Mouse (Mus musculus) intestine, postnatal 0 days (tissue): ENCODE measurements around the gene Gm17409. TPM values are rescaled to one million over a fixed set of nuclear protein-coding genes. Genes with fewer than 3 reads are reported as not detected.
A peak's percentile ranks its signal among the peaks of the same experiment; 100 is the strongest.

Source experiments
- ATAC-seq: fragments of 200-750 bp; cut with Nextera tagmentation; 2 replicates; pipeline ENCODE4 v1.8.0; 2017; ENCODE audit warnings: mild to moderate bottlenecking, moderate TSS enrichment, moderate library complexity
- H3K27ac ChIP-seq: fragments of 300-500 bp; sonication (generic); 2 replicates; pipeline ENCODE4 v1.5.1; 2014; ENCODE audit warnings: mild to moderate bottlenecking, low read depth, low read length, moderate library complexity
- H3K27me3 ChIP-seq: fragments of 300-500 bp; sonication (generic); replicated peaks from 2 replicates; pipeline ENCODE4 v1.6.1; 2014; ENCODE audit warnings: low read length, mixed read lengths; ENCODE audit not compliant: control insufficient read depth, insufficient read depth
- H3K36me3 ChIP-seq: fragments of 300-500 bp; sonication (generic); 2 replicates; pipeline ENCODE4 v1.6.1; 2014; ENCODE audit warnings: mild to moderate bottlenecking, moderate library complexity; ENCODE audit not compliant: control insufficient read depth, insufficient read depth
- H3K4me1 ChIP-seq: fragments of 300-500 bp; sonication (generic); replicated peaks from 2 replicates; pipeline ENCODE4 v1.6.1; 2014; ENCODE audit warnings: antibody characterized with exemption, low read length, mixed read lengths; ENCODE audit not compliant: control insufficient read depth, insufficient read depth
- H3K4me2 ChIP-seq: fragments of 300-500 bp; sonication (generic); replicated peaks from 2 replicates; pipeline ENCODE4 v1.6.1; 2014; ENCODE audit warnings: low read depth, mild to moderate bottlenecking, moderate library complexity
- H3K4me3 ChIP-seq: fragments of 300-500 bp; sonication (generic); 2 replicates; pipeline ENCODE4 v1.5.1; 2014; ENCODE audit warnings: low read depth, low read length
- H3K9ac ChIP-seq: fragments of 300-500 bp; sonication (generic); 2 replicates; pipeline ENCODE4 v1.6.1; 2014; ENCODE audit warnings: mild to moderate bottlenecking, low read depth, low read length
- H3K9me3 ChIP-seq: fragments of 300-500 bp; sonication (generic); 2 replicates; pipeline ENCODE4 v1.6.1; 2016; ENCODE audit warnings: mixed run types; ENCODE audit not compliant: control insufficient read depth
- CTCF ChIP-seq: sonication (generic); IDR thresholded peaks from 2 replicates; pipeline ENCODE4 v1.5.1; 2016; ENCODE audit warnings: low read depth, mild to moderate bottlenecking, control low read depth, antibody characterized with exemption, moderate library complexity
- WGBS: fragments of 180-500 bp; shearing (Covaris S2); extraction: QIAGEN DNeasy Blood & Tissue Kit; methylation state at CpG from one replicate; pipeline ENCODE4 v1.1.7; 2014; 5-methylcytosine and 5-hydroxymethylcytosine counted together
- polyA plus RNA-seq: library from polyadenylated mRNA; unstranded; fragments of >200 nt; fragmentation: Nextera tagmentation; extraction: Ambion mirVana; gene quantifications from 2 replicates; pipeline ENCODE4 v1.2.1, GENCODE M21; 2015

Gm17409 gene
- polyA plus RNA-seq, 1 experiment from 2014 or later: not detected

GRCm38 (mm10) chr2:58457488-58457865, 12.4 kb upstream of the Gm17409 start:
- Histone ChIP-seq H3K27me3 (no peaks in the 10 kb centered on the region), H3K4me2 (no peak overlapping the region), H3K9me3 (no peaks in the 10 kb centered on the region), H3K27ac (no peak overlapping the region), H3K4me3 (no peak overlapping the region), H3K36me3 (peaks cover 26% of the 10 kb centered on the region), H3K4me1 (no peaks in the 10 kb centered on the region), H3K9ac (no peak overlapping the region)
- whole genome bisulfite sequencing: 97% methylated on average over 5 of the region's 5 CpGs
- ATAC-seq: no peak
- peak; percentile 51 for TF ChIP-seq CTCF

DNA sequence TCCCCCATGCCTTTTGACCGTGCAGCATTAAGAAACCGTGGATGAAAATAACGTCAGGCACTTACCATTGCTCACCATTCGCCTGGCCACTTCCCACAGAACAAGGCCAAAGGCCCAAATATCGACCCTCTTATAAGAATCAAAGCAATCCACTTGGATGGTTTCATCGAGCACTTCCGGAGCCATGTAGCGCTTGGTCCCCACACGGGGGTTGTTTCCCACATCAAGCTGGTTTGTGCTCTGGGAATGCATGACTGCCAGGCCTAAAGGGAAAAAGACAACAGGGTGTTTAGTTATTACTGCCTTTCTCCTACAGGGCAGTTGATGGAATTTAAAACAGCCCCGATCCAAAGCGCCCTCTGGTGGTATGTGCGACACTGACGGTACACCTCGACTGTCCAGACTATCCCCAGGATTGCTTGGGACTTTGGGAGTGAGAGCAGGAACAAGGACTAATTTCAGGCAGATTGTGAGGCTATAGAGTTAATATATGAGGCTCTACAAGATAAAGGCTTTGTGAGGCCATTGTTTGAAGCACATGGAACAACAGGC, 11.0 kb upstream of the Gm17409 start:
- WGBS: 86% methylated on average over 14 of the region's 14 CpGs
- Histone ChIP-seq H3K27me3 (no peaks in the 10 kb centered on the region), H3K4me2 (no peak overlapping the region), H3K4me1 (no peaks in the 10 kb centered on the region), H3K9me3 (no peaks in the 10 kb centered on the region), H3K4me3 (no peak overlapping the region), H3K27ac (no peak overlapping the region), H3K9ac (no peak overlapping the region), H3K36me3 (peaks cover 23% of the 10 kb centered on the region)
- no peak for ATAC-seq
- peak; percentile 79 for TF ChIP-seq CTCF

DNA sequence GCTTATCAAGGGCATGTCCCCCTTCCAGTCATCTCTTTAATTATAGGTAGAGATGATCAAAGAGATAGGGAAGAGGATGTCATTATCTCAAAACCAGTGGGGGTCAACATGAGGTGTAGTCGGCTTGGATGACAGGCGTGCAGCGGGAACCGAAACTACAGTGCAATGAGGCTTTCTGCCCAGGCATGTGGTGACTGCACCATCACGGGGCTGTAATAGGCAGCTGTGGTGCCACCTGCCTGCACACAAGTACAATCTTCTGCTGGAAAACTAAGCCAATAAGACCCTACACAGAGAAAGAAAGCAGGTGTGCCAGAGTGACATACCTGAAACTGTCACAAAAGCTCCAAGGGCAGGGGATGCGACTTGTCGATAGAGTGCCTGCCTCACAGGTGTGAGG, 374 bp downstream of the Gm17409 start:
- Histone ChIP-seq H3K27me3 (no peaks in the 10 kb centered on the region), H3K4me2 (no peak overlapping the region), H3K4me3 (no peak overlapping the region), H3K36me3 (peaks cover 53% of the 10 kb centered on the region), H3K4me1 (no peaks in the 10 kb centered on the region), H3K9me3 (no peaks in the 10 kb centered on the region), H3K27ac (no peak overlapping the region), H3K9ac (no peak overlapping the region)
- no peak for TF ChIP-seq CTCF
- ATAC-seq: no peak
- WGBS: 93% methylated on average over 7 of the region's 7 CpGs

DNA sequence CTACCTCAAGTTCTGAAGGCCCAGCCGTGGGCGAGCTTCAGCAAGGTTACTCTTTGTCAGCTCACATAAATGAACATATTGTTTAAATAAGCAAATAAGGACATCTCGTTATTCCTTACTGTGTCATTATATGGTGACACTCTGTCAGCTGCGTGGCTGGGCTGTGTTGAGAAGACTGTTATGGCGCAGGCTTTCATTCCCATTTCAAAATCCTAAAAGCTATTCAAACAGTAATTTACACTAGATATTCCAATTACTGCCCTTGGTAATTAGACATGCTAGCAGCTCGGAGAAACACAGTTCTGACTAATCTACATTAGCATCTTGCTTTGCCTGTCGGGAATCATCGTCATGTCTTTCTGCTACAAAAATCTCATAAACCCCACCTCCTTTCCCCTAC, 5.7 kb downstream of the Gm17409 start:
- Histone ChIP-seq H3K27ac (no peak overlapping the region), H3K36me3 (peaks cover 21% of the 10 kb centered on the region; the same call in 1 of the 2 replicates), H3K9me3 (no peaks in the 10 kb centered on the region), H3K27me3 (no peaks in the 10 kb centered on the region), H3K4me3 (no peak overlapping the region), H3K4me2 (no peak overlapping the region), H3K9ac (no peak overlapping the region), H3K4me1 (no peaks in the 10 kb centered on the region)
- ATAC-seq: no peak
- no peak for TF ChIP-seq CTCF
- 89% methylated on average over 8 of the region's 8 CpGs for WGBS

GRCm38 (mm10) chr2:58476956-58477715, 7.2 kb downstream of the Gm17409 start:
- Histone ChIP-seq H3K4me2 (no peak overlapping the region), H3K27me3 (no peaks in the 10 kb centered on the region), H3K27ac (no peak overlapping the region), H3K4me3 (no peak overlapping the region), H3K9me3 (no peaks in the 10 kb centered on the region), H3K9ac (no peak overlapping the region), H3K36me3 (peaks cover 12% of the 10 kb centered on the region; the same call in 1 of the 2 replicates), H3K4me1 (no peaks in the 10 kb centered on the region)
- WGBS: 64% methylated on average over 12 of the region's 12 CpGs
- ATAC-seq: no peak
- peak; percentile 81 for TF ChIP-seq CTCF

DNA sequence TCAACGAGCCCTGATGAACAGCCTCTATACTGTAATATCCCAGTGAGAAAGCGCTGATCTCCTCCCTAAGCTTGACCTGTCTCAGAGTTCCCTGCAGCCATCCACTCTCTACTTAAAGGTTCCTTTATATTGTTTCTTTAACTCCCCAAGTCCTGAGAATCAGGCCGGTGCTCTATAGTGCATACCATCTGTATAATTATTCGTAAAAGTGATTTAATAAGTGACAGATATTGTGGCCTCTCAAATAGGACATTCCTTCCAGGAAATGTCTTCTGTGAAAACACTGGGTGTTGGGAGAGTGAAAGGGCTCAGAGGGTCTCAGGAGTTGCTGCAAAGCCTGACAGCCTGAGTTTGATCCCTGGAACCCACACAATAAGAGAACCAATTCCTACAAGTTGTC, 8.2 kb downstream of the Gm17409 start:
- Histone ChIP-seq H3K36me3 (peaks cover 11% of the 10 kb centered on the region; the same call in 1 of the 2 replicates), H3K9ac (no peak overlapping the region), H3K27me3 (no peaks in the 10 kb centered on the region), H3K4me2 (no peak overlapping the region), H3K4me1 (no peaks in the 10 kb centered on the region), H3K9me3 (no peaks in the 10 kb centered on the region), H3K4me3 (no peak overlapping the region), H3K27ac (no peak overlapping the region)
- 93% methylated on average over 4 of the region's 4 CpGs for WGBS
- no peak for TF ChIP-seq CTCF
- ATAC-seq: no peak
